ENCODE assay signal across 19 mouse cellular contexts in the genomic region with DNA sequence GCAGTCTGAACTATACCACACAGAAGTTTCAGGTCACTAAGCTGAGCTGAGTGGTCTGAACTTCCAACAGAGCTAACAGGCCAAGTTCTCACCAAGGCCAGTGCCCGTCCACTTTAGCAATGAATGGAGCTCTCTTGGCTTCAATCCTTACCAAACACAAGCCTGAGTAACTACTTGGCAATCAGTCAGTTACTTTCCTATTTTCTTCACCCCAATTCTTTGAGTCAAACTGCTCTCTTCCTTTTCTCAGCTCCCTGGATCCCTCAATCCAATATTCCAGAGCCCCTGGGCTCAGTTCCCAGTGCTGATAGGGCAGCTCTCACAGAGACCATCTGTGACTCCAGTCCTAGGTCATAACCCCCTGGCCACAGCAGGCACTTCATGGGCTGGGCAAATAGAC.
A peak's percentile ranks its signal among the peaks of the same experiment; 100 is the strongest.
DNase-seq lines count a peak whose midpoint lies in the region; TF ChIP-seq lines count a peak whose summit lies in the region.
"Had no signal": no experiment of that assay in that cellular context is flagged by ENCODE, and none has a peak within 500 bp of the region (broad histone marks: within the 10 kb centered on the region; RNA-seq: fewer than 3 reads in every experiment).

No protein-coding gene starts in this region.

- no peak for DNase-seq in layer of hippocampus, adult 2 months (ENCODE audit: low spot score in 2 of 2)
- no peak for DNase-seq in layer of hippocampus, postnatal 14 days (ENCODE audit: low spot score in 2 of 2)
- peak; percentile 38 for DNase-seq in Muller cell, postnatal 12 days (ENCODE audit: inconsistent ontology term)
- DNase-seq in NIH3T3 (ENCODE audit: low read depth), result peak; percentile 22
- DNase-seq in gonadal fat pad, adult 2 months (ENCODE audit: low read depth), result peak; percentile 37
- DNase-seq in thymus, adult 18-20 months, result no peak
- DNase-seq: cerebellum, adult 18-20 months; cerebellum, adult 9-11 months; cerebellum, postnatal 36 days; forebrain, postnatal 0 days; gastrocnemius, adult 2 months; gastrocnemius, postnatal 25 days; heart, adult 2 months had no signal

- H3K27ac ChIP-seq in layer of hippocampus, adult 2 months, result 0 out of 2 replicates have a peak overlapping the region, but pooled peaks have one; percentile 5
- H3K27ac ChIP-seq: embryonic facial prominence, embryonic 13.5 days; forebrain, embryonic 13.5 days; gastrocnemius, adult 2 months; heart, adult 2 months; heart, embryonic 15.5 days; hindbrain, embryonic 10.5 days; hindbrain, embryonic 14.5 days; intestine, embryonic 15.5 days had no signal

- no peak overlapping the region for H3K4me3 ChIP-seq in layer of hippocampus, adult 2 months
- H3K4me3 ChIP-seq: embryonic facial prominence, embryonic 13.5 days; forebrain, embryonic 13.5 days; gastrocnemius, adult 2 months; heart, adult 2 months; heart, embryonic 15.5 days; hindbrain, embryonic 10.5 days; intestine, embryonic 15.5 days had no signal

- no peak for TF ChIP-seq CTCF in layer of hippocampus, adult 2 months (conservative IDR thresholded peaks at IDR 0.05)

Comparison
In these comparisons a context has a peak if more than half of its experiments do, and no peak if none do; other contexts are left out.
1. DNase-seq: peak in Muller cell, postnatal 12 days (single experiment), NIH3T3 (single experiment) and gonadal fat pad, adult 2 months (single experiment); none in layer of hippocampus, adult 2 months (0 of 2), layer of hippocampus, postnatal 14 days (0 of 2) and thymus, adult 18-20 months (0 of 2).